Mouse (Mus musculus): ENCODE measurements around the gene Map2k2.
A peak's percentile ranks its signal among the peaks of the same experiment; 100 is the strongest.
"Not testable (repeated sequence)": the region's sequence is repeated elsewhere in the genome, so short reads cannot be mapped to it uniquely, and the experiment has no call there.

The Map2k2 gene

GRCm38 (mm10) chr10:81143845-81144437, 38.2 kb downstream of the Map2k2 start:
- DNase-seq: no peak

GRCm38 (mm10) chr10:81144667-81145066, 39.0 kb downstream of the Map2k2 start:
- DNase-seq: no peak

GRCm38 (mm10) chr10:81145307-81145706, 39.6 kb downstream of the Map2k2 start:
- DNase-seq: no peak

GRCm38 (mm10) chr10:81145778-81146177, 40.1 kb downstream of the Map2k2 start:
- DNase-seq: no peak

GRCm38 (mm10) chr10:81146296-81146695, 40.6 kb downstream of the Map2k2 start:
- no peak for DNase-seq

GRCm38 (mm10) chr10:81151261-81151660, 45.5 kb downstream of the Map2k2 start:
- DNase-seq: no peak

GRCm38 (mm10) chr10:81152609-81153008, 46.9 kb downstream of the Map2k2 start:
- no peak for DNase-seq

GRCm38 (mm10) chr10:81154313-81154712, 48.6 kb downstream of the Map2k2 start:
- no peak for DNase-seq

GRCm38 (mm10) chr10:81154736-81155135, 49.0 kb downstream of the Map2k2 start:
- DNase-seq: no peak

- peak; percentile 69 for DNase-seq
Observed at GRCm38 (mm10) chr10:81161602-81162317, 56.0 kb downstream of the Map2k2 start.

- no peak for DNase-seq
Observed at GRCm38 (mm10) chr10:81162318-81162652, 56.6 kb downstream of the Map2k2 start.

GRCm38 (mm10) chr10:81165118-81165517, 59.4 kb downstream of the Map2k2 start:
- DNase-seq: no peak

- peak; percentile 100 for DNase-seq
Observed at GRCm38 (mm10) chr10:81167200-81168086, 61.7 kb downstream of the Map2k2 start, which contains the start of gene Pias4. Gene Pias4, minus strand, starts transcription at chr10:81167923.

- DNase-seq: no peak
Observed at GRCm38 (mm10) chr10:81168087-81168431, 62.3 kb downstream of the Map2k2 start.

GRCm38 (mm10) chr10:81168521-81169244, 63.0 kb downstream of the Map2k2 start:
- DNase-seq: peak; percentile 89

GRCm38 (mm10) chr10:81169411-81169900, 63.7 kb downstream of the Map2k2 start:
- not testable (repeated sequence) for DNase-seq

GRCm38 (mm10) chr10:81173132-81173531, 67.4 kb downstream of the Map2k2 start:
- DNase-seq: peak; percentile 72

GRCm38 (mm10) chr10:81174617-81175344, 69.1 kb downstream of the Map2k2 start:
- peak; percentile 82 for DNase-seq

GRCm38 (mm10) chr10:81175345-81175701, 69.6 kb downstream of the Map2k2 start:
- DNase-seq: not testable (repeated sequence)

- peak; percentile 99 for DNase-seq
Observed at GRCm38 (mm10) chr10:81175936-81176465, 70.3 kb downstream of the Map2k2 start.

GRCm38 (mm10) chr10:81176466-81177271, 71.0 kb downstream of the Map2k2 start, which contains the start of gene Eef2:
Gene Eef2, plus strand, starts transcription at chr10:81176631.
- DNase-seq: peak; percentile 63
